9 mouse cellular contexts compared by ENCODE assay signal in genomic region chr2:143547251-143548090, GRCm38 (mm10). TPM values are rescaled to one million over a fixed set of nuclear protein-coding genes. Genes with fewer than 3 reads are reported as not detected.
DNase-seq lines count a peak whose midpoint lies in the region; ATAC-seq and TF ChIP-seq lines count a peak whose summit lies in the region.
"Had no signal": no experiment of that assay in that cellular context is flagged by ENCODE, and none has a peak within 500 bp of the region (broad histone marks: within the 10 kb centered on the region; RNA-seq: fewer than 3 reads in every experiment).

No protein-coding gene starts in this region.

- WGBS in embryonic facial prominence, embryonic 15.5 days: 2% methylated on average over 32 of the region's 32 CpGs

- H3K9ac ChIP-seq in embryonic facial prominence, embryonic 15.5 days: no peak overlapping the region
- H3K9ac ChIP-seq: liver, embryonic 13.5 days had no signal

- peak overlapping the region; percentile 48; the same call in 1 of the 2 replicates for H3K4me3 ChIP-seq in embryonic facial prominence, embryonic 15.5 days (replicated peaks)
- H3K4me3 ChIP-seq in gastrocnemius, adult 2 months: no peak overlapping the region
- H3K4me3 ChIP-seq: liver, embryonic 13.5 days had no signal

- no peak for ATAC-seq in embryonic facial prominence, embryonic 15.5 days (ENCODE audit: insufficient number of reproducible peaks, low FRiP score, low TSS enrichment, low read depth)
- no peak for ATAC-seq in activated CD4-positive, CD25-positive, alpha-beta regulatory T cell, adult 4 months

- no peaks in the 10 kb centered on the region for H3K36me3 ChIP-seq in embryonic facial prominence, embryonic 15.5 days
- H3K36me3 ChIP-seq: liver, embryonic 13.5 days had no signal

- intact Hi-C loops in heart, postnatal 14 days (cut with DNase I): no loop called here
- intact Hi-C loops in gastrocnemius, adult 2 months (cut with DNase I): no loop called here

- H3K4me2 ChIP-seq in embryonic facial prominence, embryonic 15.5 days (replicated peaks): peak overlapping the region; percentile 76; the same call in 1 of the 2 replicates
- H3K4me2 ChIP-seq: liver, embryonic 13.5 days had no signal

- peaks cover 16% of the 10 kb centered on the region for H3K4me1 ChIP-seq in embryonic facial prominence, embryonic 15.5 days
- H3K4me1 ChIP-seq: liver, embryonic 13.5 days had no signal

- DNase-seq in heart, adult 11 months: peak; percentile 68
- DNase-seq in heart, postnatal 14 days: no peak
- peak; percentile 57 to 74 for DNase-seq in left cerebral cortex, adult 8-10 months (ENCODE audit: low spot score in 2 of 2)
- peak; percentile 31 for DNase-seq in retina, postnatal 1 day
- no peak for DNase-seq in gastrocnemius, adult 2 months
- no peak for DNase-seq in spleen, adult 18-20 months
- DNase-seq: liver, embryonic 13.5 days had no signal

- no peak overlapping the region for H3K27ac ChIP-seq in embryonic facial prominence, embryonic 15.5 days (replicated peaks)
- H3K27ac ChIP-seq in gastrocnemius, adult 2 months: no peak overlapping the region
- H3K27ac ChIP-seq: liver, embryonic 13.5 days had no signal

- no peak for TF ChIP-seq CTCF in gastrocnemius, adult 2 months (IDR thresholded peaks at IDR 0.05)

- H3K9me3 ChIP-seq in embryonic facial prominence, embryonic 15.5 days (replicated peaks): no peaks in the 10 kb centered on the region
- H3K9me3 ChIP-seq: liver, embryonic 13.5 days had no signal

- H3K27me3 ChIP-seq in embryonic facial prominence, embryonic 15.5 days: peaks cover 50% of the 10 kb centered on the region

RNA-seq across cellular contexts. Expression of gene Pcsk2, which starts 1.5 kb away (rescaled TPM):
- not detected for total RNA-seq in heart, postnatal 14 days (2021)
- polyA plus RNA-seq in embryonic facial prominence, embryonic 15.5 days (2015; fragmentation: Nextera tagmentation; extraction: Ambion mirVana): 1.2 and 1.8 TPM in 2 replicates
- total RNA-seq in left cerebral cortex, adult 8-10 months (2022): 100 to 1,000 TPM; 266 to 303 (median 278) TPM
- total RNA-seq in gastrocnemius, adult 2 months (2021): not detected
- polyA plus RNA-seq in activated CD4-positive, CD25-positive, alpha-beta regulatory T cell, adult 4 months (2017; shearing (Covaris generic)): not detected

Comparison
In these comparisons a context has a peak if more than half of its experiments do, and no peak if none do; other contexts are left out.
1. DNase-seq: peak in heart, adult 11 months (single experiment), left cerebral cortex, adult 8-10 months (2 of 2) and retina, postnatal 1 day (single experiment); none in heart, postnatal 14 days (0 of 2), gastrocnemius, adult 2 months (single experiment) and spleen, adult 18-20 months (0 of 2).
2. RNA of gene Pcsk2, which starts 1.5 kb away (total RNA-seq): 266 to 303 TPM in left cerebral cortex, adult 8-10 months; not detected in gastrocnemius, adult 2 months and not detected in heart, postnatal 14 days; every median in the first group is over 100 times any median in the second.